ENCODE assay signal across 8 mouse cellular contexts in the genomic region with DNA sequence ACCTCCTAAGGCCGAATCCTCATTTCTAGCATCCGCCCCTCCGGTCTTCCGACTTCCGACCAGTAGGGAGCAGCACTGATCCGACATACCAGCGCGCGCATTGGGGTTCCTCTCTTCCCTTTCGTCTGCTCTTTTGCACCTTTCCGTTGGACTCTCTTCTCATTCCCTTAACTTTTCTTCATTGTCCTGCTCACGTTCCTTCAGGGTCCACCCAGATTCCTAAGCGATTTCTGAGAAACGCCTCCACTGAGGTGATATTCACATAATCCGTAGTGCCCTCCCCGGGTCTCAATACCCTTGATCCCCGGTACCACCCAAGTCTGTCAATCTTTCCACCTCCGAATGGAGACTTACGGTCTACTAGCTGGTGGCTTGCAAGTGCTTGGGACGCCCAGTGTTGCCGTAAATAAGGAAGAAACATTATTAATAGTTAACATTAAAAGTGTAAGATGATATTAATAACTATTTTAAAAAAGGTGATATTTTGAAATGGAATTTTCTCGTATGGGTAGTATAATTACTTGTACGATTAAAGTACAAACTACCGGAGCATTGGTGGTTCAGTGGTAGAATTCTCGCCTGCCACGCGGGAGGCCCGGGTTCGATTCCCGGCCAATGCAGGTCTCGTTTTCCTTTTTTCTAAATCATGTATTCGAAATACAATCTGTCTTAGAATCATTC. TPM values are rescaled to one million over a fixed set of nuclear protein-coding genes. Genes with fewer than 3 reads are reported as not detected.
DNase-seq lines count a peak whose midpoint lies in the region; ATAC-seq lines count a peak whose summit lies in the region.

No protein-coding gene starts in this region.

- peaks cover 3% of the 10 kb centered on the region; the same call in 1 of the 2 replicates for H3K4me1 ChIP-seq in embryonic facial prominence, embryonic 14.5 days (ENCODE audit: control insufficient read depth, insufficient read depth, low read length)
- H3K4me1 ChIP-seq in limb, embryonic 12.5 days (replicated peaks) = peaks cover 4% of the 10 kb centered on the region
- peaks cover 8% of the 10 kb centered on the region for H3K4me1 ChIP-seq in midbrain, embryonic 14.5 days (ENCODE audit: control insufficient read depth, insufficient read depth, low read length)

- under 1% methylated on average over 32 of the region's 32 CpGs for WGBS in embryonic facial prominence, embryonic 14.5 days
- under 1% methylated on average over 32 of the region's 32 CpGs for WGBS in limb, embryonic 12.5 days
- WGBS in midbrain, embryonic 14.5 days = under 1% methylated on average over 32 of the region's 32 CpGs

- H3K9ac ChIP-seq in embryonic facial prominence, embryonic 14.5 days (ENCODE audit: low read depth, low read length) = peak overlapping the region; percentile 64
- peak overlapping the region; percentile 62 for H3K9ac ChIP-seq in limb, embryonic 12.5 days (replicated peaks)
- H3K9ac ChIP-seq in midbrain, embryonic 14.5 days (replicated peaks; ENCODE audit: low read length) = peak overlapping the region; percentile 24; the same call in 1 of the 2 replicates

- H3K36me3 ChIP-seq in embryonic facial prominence, embryonic 14.5 days (ENCODE audit: control insufficient read depth, insufficient read depth, low read length) = no peaks in the 10 kb centered on the region
- no peaks in the 10 kb centered on the region for H3K36me3 ChIP-seq in limb, embryonic 12.5 days
- no peaks in the 10 kb centered on the region for H3K36me3 ChIP-seq in midbrain, embryonic 14.5 days (ENCODE audit: control insufficient read depth, insufficient read depth, low read length)

- DNase-seq in 3T3-L1 (ENCODE audit: low read depth, low spot score) = peak; percentile 91
- peak; percentile 64 to 81 for DNase-seq in adrenal gland, postnatal 4 days (ENCODE audit: low spot score in 2 of 2)
- DNase-seq in embryonic facial prominence, embryonic 14.5 days (ENCODE audit: low spot score) = peak; percentile 92
- DNase-seq in heart, adult 8-10 months (ENCODE audit: low spot score) = peak; percentile 91
- DNase-seq in kidney, adult 8-10 months = peak; percentile 73 to 87
- peak; percentile 92 for DNase-seq in midbrain, embryonic 14.5 days
- DNase-seq in spleen, adult 12 weeks (ENCODE audit: low spot score) = peak; percentile 85

- peak; percentile 80 for ATAC-seq in embryonic facial prominence, embryonic 14.5 days (ENCODE audit: low read depth)
- ATAC-seq in limb, embryonic 12.5 days (ENCODE audit: insufficient number of reproducible peaks, insufficient read depth, low FRiP score, low TSS enrichment, low read depth) = peak; percentile 53; the same call in 1 of the 2 replicates
- ATAC-seq in midbrain, embryonic 14.5 days (ENCODE audit: low FRiP score, low TSS enrichment) = peak; percentile 87

- peak overlapping the region; percentile 83 for H3K27ac ChIP-seq in embryonic facial prominence, embryonic 14.5 days (replicated peaks; ENCODE audit: low read depth, low read length)
- peak overlapping the region; percentile 81 for H3K27ac ChIP-seq in limb, embryonic 12.5 days
- peak overlapping the region; percentile 67 for H3K27ac ChIP-seq in midbrain, embryonic 14.5 days (replicated peaks; ENCODE audit: low read depth, low read length)

- H3K4me3 ChIP-seq in embryonic facial prominence, embryonic 14.5 days (ENCODE audit: low read depth, low read length) = peak overlapping the region; percentile 55
- H3K4me3 ChIP-seq in limb, embryonic 12.5 days (replicated peaks) = peak overlapping the region; percentile 59
- peak overlapping the region; percentile 51 for H3K4me3 ChIP-seq in midbrain, embryonic 14.5 days (replicated peaks; ENCODE audit: low read depth, low read length)

- H3K9me3 ChIP-seq in embryonic facial prominence, embryonic 14.5 days (ENCODE audit: control insufficient read depth, low read length) = no peaks in the 10 kb centered on the region
- H3K9me3 ChIP-seq in limb, embryonic 12.5 days = no peaks in the 10 kb centered on the region
- H3K9me3 ChIP-seq in midbrain, embryonic 14.5 days (ENCODE audit: control insufficient read depth, low read length) = no peaks in the 10 kb centered on the region

- no peaks in the 10 kb centered on the region for H3K27me3 ChIP-seq in embryonic facial prominence, embryonic 14.5 days (replicated peaks; ENCODE audit: control insufficient read depth, insufficient read depth, low read length)
- no peaks in the 10 kb centered on the region for H3K27me3 ChIP-seq in limb, embryonic 12.5 days
- no peaks in the 10 kb centered on the region for H3K27me3 ChIP-seq in midbrain, embryonic 14.5 days (ENCODE audit: control insufficient read depth, insufficient read depth, low read length)

- peak overlapping the region; percentile 56 for H3K4me2 ChIP-seq in embryonic facial prominence, embryonic 14.5 days (ENCODE audit: low read depth, low read length)
- peak overlapping the region; percentile 59 for H3K4me2 ChIP-seq in limb, embryonic 12.5 days
- H3K4me2 ChIP-seq in midbrain, embryonic 14.5 days (ENCODE audit: low read length) = peak overlapping the region; percentile 72

RNA-seq across cellular contexts. Expression of gene Hist1h2bl, which starts 5.8 kb away (rescaled TPM):
- total RNA-seq in adrenal gland, postnatal 4 days (2021) = 100 to 1,000 TPM; 453 to 539 TPM
- polyA plus RNA-seq in embryonic facial prominence, embryonic 14.5 days (2014; fragmentation: Nextera tagmentation; extraction: Ambion mirVana) = 1.4 and 1.8 TPM in 2 replicates
- total RNA-seq in heart, adult 8-10 months (2022) = 10 to 100 TPM in 1 of 4 experiments, 1 to 10 TPM in 3; 5.4 to 11.8 (median 8.0) TPM
- 4.6 and 6.2 TPM in 2 replicates for polyA plus RNA-seq in limb, embryonic 12.5 days (2016; fragmentation: Nextera tagmentation; extraction: Ambion mirVana)
- 1.2 TPM in 1 of 2 replicates, not detected in the other for polyA plus RNA-seq in midbrain, embryonic 14.5 days (2014; fragmentation: Nextera tagmentation; extraction: Ambion mirVana)

RNA-seq across cellular contexts. Expression of gene Hist1h2ai, which starts 6.1 kb away (rescaled TPM):
- 100 to 1,000 TPM; 319 to 362 TPM for total RNA-seq in adrenal gland, postnatal 4 days (2021)
- polyA plus RNA-seq in embryonic facial prominence, embryonic 14.5 days (2014; fragmentation: Nextera tagmentation; extraction: Ambion mirVana) = 10.8 and 14.8 TPM in 2 replicates
- total RNA-seq in heart, adult 8-10 months (2022) = 10 to 100 TPM in 2 of 4 experiments, 1 to 10 TPM in 1, not detected in 1; 1.1 to 17.1 (median 12.1) TPM
- polyA plus RNA-seq in limb, embryonic 12.5 days (2016; fragmentation: Nextera tagmentation; extraction: Ambion mirVana) = 55.1 and 62.4 TPM in 2 replicates
- polyA plus RNA-seq in midbrain, embryonic 14.5 days (2014; fragmentation: Nextera tagmentation; extraction: Ambion mirVana) = 13.6 and 22.1 TPM in 2 replicates

RNA-seq across cellular contexts. Expression of gene Hist1h3h, which starts 7.3 kb away (rescaled TPM):
- total RNA-seq in adrenal gland, postnatal 4 days (2021) = 100 to 1,000 TPM; 643 to 717 TPM
- 9.5 and 9.6 TPM in 2 replicates for polyA plus RNA-seq in embryonic facial prominence, embryonic 14.5 days (2014; fragmentation: Nextera tagmentation; extraction: Ambion mirVana)
- total RNA-seq in heart, adult 8-10 months (2022) = 10 to 100 TPM in 2 of 4 experiments, 1 to 10 TPM in 2; 5.0 to 19.2 (median 10.1) TPM
- polyA plus RNA-seq in limb, embryonic 12.5 days (2016; fragmentation: Nextera tagmentation; extraction: Ambion mirVana) = 16.0 and 36.8 TPM in 2 replicates
- 2.9 and 6.0 TPM in 2 replicates for polyA plus RNA-seq in midbrain, embryonic 14.5 days (2014; fragmentation: Nextera tagmentation; extraction: Ambion mirVana)

RNA-seq across cellular contexts. Expression of gene Hist1h2bm, which starts 11.7 kb away (rescaled TPM):
- 100 to 1,000 TPM; 142 to 169 TPM for total RNA-seq in adrenal gland, postnatal 4 days (2021)
- 2.2 and 2.9 TPM in 2 replicates for polyA plus RNA-seq in embryonic facial prominence, embryonic 14.5 days (2014; fragmentation: Nextera tagmentation; extraction: Ambion mirVana)
- total RNA-seq in heart, adult 8-10 months (2022) = 1 to 10 TPM in 2 of 4 experiments, under 1 TPM in 1, not detected in 1; 0.94 to 3.0 (median 1.8) TPM
- 8.4 and 8.9 TPM in 2 replicates for polyA plus RNA-seq in limb, embryonic 12.5 days (2016; fragmentation: Nextera tagmentation; extraction: Ambion mirVana)
- 1.1 and 1.4 TPM in 2 replicates for polyA plus RNA-seq in midbrain, embryonic 14.5 days (2014; fragmentation: Nextera tagmentation; extraction: Ambion mirVana)

RNA-seq across cellular contexts. Expression of gene Olfr1359, which starts 12.3 kb away (rescaled TPM):
- not detected for total RNA-seq in adrenal gland, postnatal 4 days (2021)
- 0.31 TPM in 1 of 2 replicates, not detected in the other for polyA plus RNA-seq in embryonic facial prominence, embryonic 14.5 days (2014; fragmentation: Nextera tagmentation; extraction: Ambion mirVana)
- not detected for total RNA-seq in heart, adult 8-10 months (2022)
- not detected in 2 replicates for polyA plus RNA-seq in limb, embryonic 12.5 days (2016; fragmentation: Nextera tagmentation; extraction: Ambion mirVana)
- not detected in 2 replicates for polyA plus RNA-seq in midbrain, embryonic 14.5 days (2014; fragmentation: Nextera tagmentation; extraction: Ambion mirVana)

Comparison
In these comparisons a context has a peak if more than half of its experiments do, and no peak if none do; other contexts are left out.
1. Peak in every context shown above with its lines: DNase-seq, ATAC-seq, H3K4me3 ChIP-seq and H3K27ac ChIP-seq.